Mouse (Mus musculus) limb, embryonic 10.5 days (tissue): ENCODE data around the gene Cebpa. TPM values are rescaled to one million over a fixed set of nuclear protein-coding genes. Genes with fewer than 3 reads are reported as not detected.
A peak's percentile ranks its signal among the peaks of the same experiment; 100 is the strongest.

Experiments
- DNase-seq: peaks from one replicate; pipeline ENCODE4 v3.0.0-alpha.2; 2017; ENCODE audit warnings: low spot score
- H3K27ac ChIP-seq: fragments of 300-500 bp; sonication (generic); 2 replicates; pipeline ENCODE4 v1.5.1; 2016; ENCODE audit warnings: mild to moderate bottlenecking
- H3K27me3 ChIP-seq: fragments of 300-500 bp; sonication (generic); 2 replicates; pipeline ENCODE4 v1.6.1; 2016; ENCODE audit warnings: low read depth, mild to moderate bottlenecking; ENCODE audit not compliant: poor library complexity, severe bottlenecking
- H3K36me3 ChIP-seq: fragments of 300-500 bp; sonication (generic); 2 replicates; pipeline ENCODE4 v1.6.1; 2016; ENCODE audit warnings: mild to moderate bottlenecking, moderate library complexity
- H3K4me1 ChIP-seq: fragments of 300-500 bp; sonication (generic); 2 replicates; pipeline ENCODE4 v1.6.1; 2016
- H3K4me3 ChIP-seq: fragments of 300-500 bp; sonication (generic); 2 replicates; pipeline ENCODE4 v1.5.1; 2016; ENCODE audit warnings: mild to moderate bottlenecking, moderate library complexity
- H3K9me3 ChIP-seq: fragments of 300-500 bp; sonication (generic); replicated peaks from 2 replicates; pipeline ENCODE4 v1.6.1; 2016; ENCODE audit warnings: mild to moderate bottlenecking
- WGBS: fragments of 180-500 bp; shearing (Covaris S2); methylation state at CpG from one replicate; pipeline ENCODE4 v1.1.7; 2016; 5-methylcytosine and 5-hydroxymethylcytosine counted together
- polyA plus RNA-seq: library from polyadenylated mRNA; unstranded; fragments of >200 nt; fragmentation: Nextera tagmentation; extraction: Ambion mirVana; gene quantifications from 2 replicates; pipeline ENCODE4 v1.2.1, GENCODE M21; 2016

Cebpa gene
- polyA plus RNA-seq = 0.25 and 0.40 TPM in 2 replicates

GRCm38 (mm10) chr7:35118841-35119413 is at the start of gene Cebpa:
Gene Cebpa (plus strand): TSS chr7:35119293.
- Histone ChIP-seq H3K4me1 (peaks cover 36% of the 10 kb centered on the region), H3K4me3 (peak within 1 kb of the TSS; percentile 65), H3K27me3 (peaks cover 96% of the 10 kb centered on the region), H3K36me3 (no peaks in the 10 kb centered on the region), H3K9me3 (no peaks in the 10 kb centered on the region), H3K27ac (peak within 1 kb of the TSS; percentile 76)
- 1% methylated on average over 50 of the region's 50 CpGs for WGBS
- DNase-seq = peak; percentile 98

DNA sequence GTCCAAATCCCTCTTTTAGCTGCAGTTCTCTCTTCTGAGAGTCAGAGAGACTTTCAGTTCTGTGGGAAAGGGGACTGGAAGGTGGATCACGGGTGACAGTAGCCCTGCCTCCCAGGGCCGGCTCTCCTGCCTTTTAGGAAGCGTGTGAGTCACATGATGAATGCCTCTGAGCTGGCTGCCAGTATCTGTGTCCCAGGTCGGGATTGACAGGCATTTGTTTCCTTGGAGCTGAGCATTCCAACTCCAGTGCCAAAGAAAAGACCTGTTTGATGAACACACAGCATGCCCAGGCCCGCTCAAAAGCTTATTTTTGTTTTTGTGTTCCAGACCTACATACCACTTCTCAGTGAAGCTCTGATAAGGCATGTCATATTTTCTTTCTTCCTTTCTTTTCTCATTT is 42.4 kb upstream of the Cebpa start:
- Histone ChIP-seq H3K4me1 (peaks cover 15% of the 10 kb centered on the region), H3K4me3 (no peak overlapping the region), H3K27ac (no peak overlapping the region), H3K36me3 (no peaks in the 10 kb centered on the region), H3K27me3 (no peaks in the 10 kb centered on the region), H3K9me3 (no peaks in the 10 kb centered on the region)
- 50% methylated on average over 5 of the region's 5 CpGs for WGBS
- DNase-seq = no peak

- peaks cover 14% of the 10 kb centered on the region for H3K27me3 ChIP-seq
- peak; percentile 42 for DNase-seq
- no peaks in the 10 kb centered on the region for H3K36me3 ChIP-seq
- peaks cover 21% of the 10 kb centered on the region for H3K4me1 ChIP-seq
- H3K4me3 ChIP-seq = no peak overlapping the region
- 39% methylated on average over 10 of the region's 10 CpGs for WGBS
- H3K9me3 ChIP-seq = no peaks in the 10 kb centered on the region
- peak overlapping the region; percentile 64 for H3K27ac ChIP-seq
Measured at GRCm38 (mm10) chr7:35080843-35081338, 38.2 kb upstream of the Cebpa start.

DNA sequence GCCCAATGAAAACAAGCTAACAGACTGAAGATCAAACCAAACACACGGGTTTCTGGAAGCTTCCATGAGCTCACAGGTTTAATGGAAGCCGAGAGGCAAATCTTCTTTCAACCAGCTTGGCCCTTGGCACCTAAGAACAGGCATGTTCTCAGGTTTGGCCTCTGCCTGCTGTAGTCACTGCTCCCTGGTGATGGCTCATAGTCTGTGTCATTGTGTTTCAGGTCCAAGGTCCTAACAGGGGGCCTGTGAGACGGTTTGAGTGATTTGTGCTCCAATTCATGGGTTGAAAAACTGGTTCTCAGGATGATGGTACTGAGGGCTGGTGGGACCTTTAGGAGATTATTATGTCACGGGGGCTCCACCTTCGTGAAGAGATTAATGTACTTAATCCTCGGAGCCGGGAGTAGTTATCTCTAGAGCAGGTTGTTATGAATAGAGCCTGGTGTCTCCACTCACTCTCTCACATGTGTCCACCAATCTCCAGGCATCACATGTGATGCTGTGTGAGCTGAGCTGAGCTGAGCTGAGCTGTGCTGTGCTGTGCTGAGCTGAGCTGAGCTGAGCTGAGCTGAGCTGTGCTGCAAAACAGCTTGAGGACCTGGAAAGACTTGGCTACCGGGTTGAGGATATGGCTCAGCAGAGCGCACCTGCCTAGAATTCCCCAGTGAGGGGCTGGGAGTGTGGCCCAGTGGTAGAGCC is 37.5 kb upstream of the Cebpa start:
- peak overlapping the region; percentile 64 for H3K27ac ChIP-seq
- DNase-seq = no peak
- no peak overlapping the region for H3K4me3 ChIP-seq
- peaks cover 27% of the 10 kb centered on the region for H3K4me1 ChIP-seq
- no peaks in the 10 kb centered on the region for H3K36me3 ChIP-seq
- 85% methylated on average over 9 of the region's 9 CpGs for WGBS
- H3K9me3 ChIP-seq = no peaks in the 10 kb centered on the region
- peaks cover 17% of the 10 kb centered on the region for H3K27me3 ChIP-seq

GRCm38 (mm10) chr7:35084565-35085360 is 34.3 kb upstream of the Cebpa start:
- Histone ChIP-seq H3K27me3 (peaks cover 17% of the 10 kb centered on the region), H3K4me3 (no peak overlapping the region), H3K36me3 (no peaks in the 10 kb centered on the region), H3K27ac (no peak overlapping the region), H3K9me3 (no peaks in the 10 kb centered on the region), H3K4me1 (peaks cover 33% of the 10 kb centered on the region)
- no peak for DNase-seq
- WGBS = 81% methylated on average over 12 of the region's 12 CpGs

DNA sequence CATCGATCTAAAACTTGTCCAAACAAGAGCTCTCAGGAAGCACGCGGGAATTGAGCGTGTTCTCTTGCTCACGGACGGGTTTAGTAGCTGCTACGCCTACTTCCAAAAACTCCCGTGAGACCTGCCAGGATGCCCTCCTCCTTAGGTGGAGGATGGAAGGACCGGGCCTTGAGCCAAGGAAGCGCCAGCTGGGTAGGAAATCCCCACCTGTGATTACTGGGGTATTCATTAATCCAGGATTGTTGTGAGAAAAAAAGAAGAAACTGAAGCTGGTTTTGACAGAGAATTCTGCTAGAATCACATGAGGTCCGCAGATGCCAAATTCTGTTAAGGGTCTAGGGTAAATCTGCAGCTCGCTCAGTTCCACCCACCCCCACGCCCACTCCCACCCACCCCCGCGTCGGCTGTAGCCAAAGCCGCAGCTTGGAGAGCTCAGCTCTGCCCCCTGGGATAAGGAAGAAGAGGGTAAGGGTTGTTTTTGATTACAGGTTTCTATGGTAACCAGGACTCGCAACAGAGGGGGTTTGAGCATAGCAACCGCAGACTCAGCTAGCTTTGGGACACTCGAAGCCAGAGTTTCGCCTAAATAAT is 32.7 kb upstream of the Cebpa start:
- Histone ChIP-seq H3K27ac (0 out of 2 replicates have a peak overlapping the region, but pooled peaks have one; percentile 23), H3K4me1 (peaks cover 20% of the 10 kb centered on the region), H3K4me3 (peak overlapping the region; percentile 41), H3K9me3 (no peaks in the 10 kb centered on the region), H3K27me3 (peaks cover 17% of the 10 kb centered on the region), H3K36me3 (no peaks in the 10 kb centered on the region)
- peak; percentile 55 for DNase-seq
- 3% methylated on average over 21 of the region's 21 CpGs for WGBS

DNA sequence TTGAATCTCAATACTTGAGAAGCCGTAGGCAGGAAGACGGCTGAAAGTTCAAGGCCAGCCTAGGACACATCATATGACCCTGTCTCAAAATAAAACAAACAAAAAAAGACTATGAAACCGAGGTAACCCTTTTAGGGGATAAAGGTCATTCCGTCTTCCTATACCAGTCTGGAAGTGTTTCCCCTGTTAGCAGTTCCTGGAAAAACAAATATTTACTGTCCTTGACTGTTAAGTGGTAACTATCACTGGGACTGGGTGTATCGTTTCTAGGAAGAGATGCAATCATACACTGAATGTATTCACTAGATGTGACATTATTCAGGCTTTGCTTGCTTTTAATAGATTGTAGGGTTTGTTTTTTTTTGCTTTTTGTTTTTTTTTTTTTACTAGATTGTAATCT is 28.5 kb upstream of the Cebpa start:
- H3K27ac ChIP-seq = no peak overlapping the region
- H3K4me3 ChIP-seq = no peak overlapping the region
- H3K27me3 ChIP-seq = peaks cover 6% of the 10 kb centered on the region; the same call in 1 of the 2 replicates
- no peak for DNase-seq
- H3K4me1 ChIP-seq = peaks cover 13% of the 10 kb centered on the region
- 87% methylated on average over 5 of the region's 5 CpGs for WGBS
- H3K36me3 ChIP-seq = no peaks in the 10 kb centered on the region
- H3K9me3 ChIP-seq = no peaks in the 10 kb centered on the region

DNA sequence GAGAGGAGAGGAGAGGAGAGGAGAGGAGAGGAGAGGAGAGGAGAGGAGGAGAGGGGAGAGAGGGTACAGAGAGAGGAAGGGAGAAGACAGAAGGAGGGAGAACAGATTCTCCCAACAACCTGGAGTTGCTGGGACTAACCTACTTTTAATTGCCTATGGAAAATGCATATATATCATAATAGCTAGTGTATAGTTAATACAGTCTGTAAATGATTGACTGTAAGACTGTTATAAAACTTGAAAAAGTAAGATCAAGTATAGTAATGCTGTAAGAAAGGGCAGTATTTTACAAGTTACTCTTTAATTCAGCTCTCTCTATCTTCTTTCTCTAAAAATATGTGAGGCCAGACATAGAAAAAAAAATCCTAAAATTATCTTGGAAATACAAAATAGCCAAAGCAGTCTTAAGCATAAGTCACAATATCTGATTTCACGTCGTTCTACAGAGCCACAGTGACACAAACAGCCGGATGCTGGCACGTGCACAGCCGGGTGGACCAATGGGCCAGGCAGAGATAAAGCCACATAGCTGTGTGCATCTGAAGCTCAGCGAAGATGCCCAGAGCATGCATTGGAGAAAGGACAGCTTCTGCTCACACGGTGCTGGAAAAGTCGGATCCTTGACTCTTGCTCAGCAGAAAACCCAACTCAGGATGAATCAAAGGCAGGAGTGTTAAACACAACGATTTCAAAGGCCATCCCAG is 24.0 kb upstream of the Cebpa start:
- Histone ChIP-seq H3K4me1 (no peaks in the 10 kb centered on the region), H3K27me3 (no peaks in the 10 kb centered on the region), H3K4me3 (no peak overlapping the region), H3K27ac (no peak overlapping the region), H3K36me3 (no peaks in the 10 kb centered on the region), H3K9me3 (no peaks in the 10 kb centered on the region)
- DNase-seq = no peak
- WGBS = 79% methylated on average over 9 of the region's 9 CpGs

GRCm38 (mm10) chr7:35098777-35099176 is 20.3 kb upstream of the Cebpa start:
- DNase-seq = no peak
- Histone ChIP-seq H3K9me3 (no peaks in the 10 kb centered on the region), H3K4me1 (no peaks in the 10 kb centered on the region), H3K4me3 (no peak overlapping the region), H3K27me3 (no peaks in the 10 kb centered on the region), H3K36me3 (no peaks in the 10 kb centered on the region), H3K27ac (no peak overlapping the region)
- 82% methylated on average over 4 of the region's 4 CpGs for WGBS

DNA sequence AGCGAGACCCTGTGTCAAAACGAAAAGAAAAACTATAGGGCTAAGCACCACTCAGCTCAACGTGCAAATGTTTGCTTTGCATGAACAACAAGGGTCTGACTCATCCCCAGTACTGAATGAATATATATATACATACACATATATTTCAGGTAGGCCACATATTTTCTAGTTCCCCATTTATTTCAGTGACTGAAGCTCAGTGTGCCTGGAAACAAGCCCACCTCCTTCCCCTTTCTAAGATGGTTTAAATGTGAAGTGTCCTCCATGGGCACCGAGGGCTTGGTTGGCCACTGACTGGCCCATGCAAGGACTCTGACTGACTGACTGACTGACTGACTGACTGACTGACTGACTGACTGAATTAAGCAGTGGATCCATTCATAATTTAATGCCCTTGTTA is 19.6 kb upstream of the Cebpa start:
- DNase-seq = no peak
- H3K27ac ChIP-seq = no peak overlapping the region
- WGBS = 92% methylated on average over 4 of the region's 4 CpGs
- H3K4me1 ChIP-seq = no peaks in the 10 kb centered on the region
- no peaks in the 10 kb centered on the region for H3K9me3 ChIP-seq
- H3K27me3 ChIP-seq = no peaks in the 10 kb centered on the region
- H3K4me3 ChIP-seq = no peak overlapping the region
- no peaks in the 10 kb centered on the region for H3K36me3 ChIP-seq

- H3K4me1 ChIP-seq = peaks cover 12% of the 10 kb centered on the region
- no peak for DNase-seq
- 83% methylated on average over 7 of the region's 7 CpGs for WGBS
- H3K36me3 ChIP-seq = no peaks in the 10 kb centered on the region
- H3K9me3 ChIP-seq = no peaks in the 10 kb centered on the region
- no peak overlapping the region for H3K4me3 ChIP-seq
- no peak overlapping the region for H3K27ac ChIP-seq
- no peaks in the 10 kb centered on the region for H3K27me3 ChIP-seq
Measured at GRCm38 (mm10) chr7:35106614-35107013, 12.5 kb upstream of the Cebpa start.

DNA sequence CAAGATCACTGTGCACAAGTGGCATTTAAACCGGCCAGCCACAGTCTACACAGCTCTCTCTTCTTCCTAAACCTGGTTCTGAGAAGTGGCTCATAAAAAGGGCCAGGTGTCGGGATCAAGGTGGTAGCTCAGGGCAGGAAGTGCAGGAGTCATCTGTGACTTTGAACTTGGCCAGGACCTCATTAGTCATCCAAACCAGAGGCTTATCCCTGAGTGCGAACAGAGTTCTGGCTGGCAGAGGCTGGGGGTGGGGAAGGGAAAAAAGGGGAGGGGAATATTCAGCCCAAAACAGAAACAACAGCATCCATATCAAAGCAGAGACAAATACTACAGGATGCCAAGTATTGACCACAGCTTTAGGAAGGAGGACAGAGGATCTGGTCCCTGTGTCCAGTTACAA is 11.5 kb upstream of the Cebpa start:
- peak; percentile 37 for DNase-seq
- H3K4me3 ChIP-seq = no peak overlapping the region
- 0 out of 2 replicates have a peak, but pooled peaks cover 2% of the 10 kb centered on the region for H3K27me3 ChIP-seq
- no peak overlapping the region for H3K27ac ChIP-seq
- no peaks in the 10 kb centered on the region for H3K36me3 ChIP-seq
- 18% methylated on average over 3 of the region's 3 CpGs for WGBS
- no peaks in the 10 kb centered on the region for H3K9me3 ChIP-seq
- H3K4me1 ChIP-seq = peaks cover 12% of the 10 kb centered on the region
